Mouse (Mus musculus): ENCODE data around the gene Ercc5.

The Ercc5 gene

GRCm38 (mm10) chr1:44173903-44174302 is 26.4 kb downstream of the Ercc5 start:
- no peak for DNase-seq (ENCODE audit: low read depth, low spot score)

DNA sequence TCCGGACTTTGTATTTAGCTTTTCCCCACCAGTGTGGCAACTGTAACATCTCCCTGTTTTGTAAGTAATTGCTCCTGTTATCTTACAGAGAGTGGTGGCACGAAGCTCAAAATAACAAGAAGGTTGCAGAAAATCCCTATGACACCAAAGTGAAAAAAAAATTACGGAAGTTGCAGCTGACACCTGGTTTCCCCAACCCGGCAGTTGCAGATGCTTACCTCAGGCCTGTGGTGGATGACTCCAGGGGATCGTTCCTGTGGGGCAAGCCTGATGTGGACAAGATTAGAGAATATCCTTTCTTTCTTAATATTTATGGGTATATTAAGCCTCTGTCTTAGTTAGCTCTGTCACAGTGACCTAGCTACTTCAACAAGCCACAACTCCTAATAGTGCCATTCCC is 30.5 kb downstream of the Ercc5 start:
- no peak for DNase-seq (ENCODE audit: low read depth, low spot score)

DNA sequence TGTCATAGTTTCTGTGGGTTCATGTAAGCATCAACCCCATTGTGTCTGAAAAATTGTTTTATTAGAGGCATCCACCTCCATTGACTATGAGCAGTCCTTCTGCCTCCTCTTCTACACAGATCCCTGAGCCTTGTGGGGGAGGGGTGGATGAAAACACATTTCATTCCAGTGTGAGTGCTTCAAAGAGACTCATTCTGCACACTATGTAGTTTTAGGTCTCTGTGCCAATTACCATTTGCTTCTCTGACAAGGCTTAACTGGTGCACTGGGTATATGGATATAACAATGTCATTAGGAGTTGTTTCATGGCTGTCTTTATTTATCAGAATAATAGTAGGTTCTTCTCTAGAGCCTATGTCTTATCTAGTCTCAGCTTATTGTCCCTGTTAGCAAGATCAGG is 38.9 kb downstream of the Ercc5 start:
- no peak for DNase-seq (ENCODE audit: low read depth, low spot score)

DNA sequence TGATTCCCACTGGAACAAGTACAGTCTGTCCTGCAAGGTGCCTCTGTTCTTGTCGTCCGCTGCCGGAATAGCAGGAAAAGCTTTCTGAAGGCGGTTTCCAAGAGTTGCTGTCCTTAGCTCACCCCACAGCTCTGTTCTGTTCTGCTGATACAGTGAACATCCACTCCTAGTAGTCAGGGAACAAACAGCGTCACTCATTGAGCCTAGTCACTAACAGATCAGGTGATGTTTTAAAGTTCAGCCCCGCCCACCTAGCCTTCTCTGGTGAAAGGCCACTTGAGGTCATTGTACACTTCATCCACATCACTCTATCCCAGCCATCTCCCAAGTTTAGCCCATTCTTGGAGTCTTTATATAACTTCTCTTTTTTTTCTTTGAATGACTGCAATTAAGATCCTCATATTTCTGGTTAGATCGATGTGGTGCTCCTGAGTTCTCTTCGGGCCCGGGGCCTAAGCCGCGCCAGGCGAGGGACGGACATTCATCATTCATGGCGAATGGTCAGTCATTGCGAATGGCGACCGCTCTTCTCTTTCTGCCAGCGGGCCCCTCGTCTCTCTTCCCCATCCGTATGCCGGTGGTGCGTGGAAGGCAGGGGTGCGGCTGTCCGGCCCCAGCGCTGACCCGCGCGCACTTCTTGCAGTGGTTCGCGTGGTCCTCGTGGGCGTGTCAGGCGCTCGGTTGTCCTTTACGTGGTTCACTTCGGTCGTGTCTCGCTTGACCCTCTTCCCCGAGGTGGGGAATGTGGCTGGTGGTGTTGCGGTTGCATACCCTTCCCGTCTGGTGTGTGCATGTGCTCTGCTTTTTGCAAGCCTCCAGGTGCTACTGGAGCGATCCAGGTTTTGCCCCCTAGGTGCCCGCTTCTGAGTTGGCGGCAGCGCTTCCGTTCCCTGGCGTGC is 51.0 kb downstream of the Ercc5 start:
- no peak for DNase-seq (ENCODE audit: low read depth, low spot score)

DNA sequence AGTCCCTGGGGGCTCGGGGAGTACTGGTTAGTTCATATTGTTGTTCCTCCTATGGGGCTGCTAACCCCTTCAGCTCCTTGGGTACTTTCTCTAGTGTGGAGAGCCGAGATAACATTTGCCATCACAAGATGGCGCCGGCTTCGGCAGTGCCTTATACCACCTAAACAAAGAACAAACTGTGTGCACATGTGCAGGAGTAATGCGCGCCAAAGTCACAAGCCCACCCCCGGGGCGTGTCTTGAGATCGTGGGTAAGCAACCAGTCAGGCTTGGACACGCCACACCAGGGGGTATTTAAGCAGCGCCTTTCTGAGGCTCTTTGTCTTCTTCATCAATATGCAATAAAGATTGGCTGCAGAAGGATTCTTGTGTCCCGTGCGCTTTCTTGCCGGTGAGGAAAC is 55.3 kb downstream of the Ercc5 start:
- DNase-seq (ENCODE audit: low read depth, low spot score): no peak

GRCm38 (mm10) chr1:44214443-44214842 is 66.9 kb downstream of the Ercc5 start:
- no peak for DNase-seq (ENCODE audit: low read depth, low spot score)

GRCm38 (mm10) chr1:44216352-44217116 is 69.0 kb downstream of the Ercc5 start:
- DNase-seq (ENCODE audit: low read depth, low spot score): no peak

- no peak for DNase-seq (ENCODE audit: low read depth, low spot score)
Measured at GRCm38 (mm10) chr1:44217118-44217517, 69.6 kb downstream of the Ercc5 start.

GRCm38 (mm10) chr1:44218876-44219275 is 71.3 kb downstream of the Ercc5 start, which contains the start of gene Mettl21e:
Gene Mettl21e (minus strand): TSS chr1:44218961.
- no peak for DNase-seq (ENCODE audit: low read depth, low spot score)

- peak; percentile 31 for DNase-seq (ENCODE audit: low read depth, low spot score)
Measured at GRCm38 (mm10) chr1:44229044-44229443, 81.5 kb downstream of the Ercc5 start.

All from embryo, embryonic 11.5 days (tissue).